Mouse (Mus musculus) forebrain, embryonic 16.5 days (tissue): ENCODE measurements at regions not wholly inside any gene's neighbourhood (a gene's known extent, or its start where the extent isn't known, plus 50 kb on each side); places are given as distances from the start of the nearest gene placed in this dataset.

ENCODE experiments used
- ATAC-seq: fragments of 200-750 bp; cut with Nextera tagmentation; 2 replicates; pipeline ENCODE4 v1.8.0; 2017; ENCODE audit warnings: mild to moderate bottlenecking, moderate library complexity
- H3K27ac ChIP-seq: fragments of 300-500 bp; sonication (generic); 2 replicates; pipeline ENCODE4 v1.5.1; 2014; ENCODE audit warnings: low read length, control low read depth
- H3K27me3 ChIP-seq: fragments of 300-500 bp; sonication (generic); replicated peaks from 2 replicates; pipeline ENCODE4 v1.6.1; 2014; ENCODE audit warnings: low read length; ENCODE audit not compliant: control insufficient read depth, insufficient read depth
- H3K36me3 ChIP-seq: fragments of 300-500 bp; sonication (generic); 2 replicates; pipeline ENCODE4 v1.6.1; 2014; ENCODE audit not compliant: control insufficient read depth, insufficient read depth
- H3K4me1 ChIP-seq: fragments of 300-500 bp; sonication (generic); replicated peaks from 2 replicates; pipeline ENCODE4 v1.6.1; 2014; ENCODE audit warnings: low read length; ENCODE audit not compliant: control insufficient read depth, insufficient read depth
- H3K4me2 ChIP-seq: fragments of 300-500 bp; sonication (generic); 2 replicates; pipeline ENCODE4 v1.6.1; 2014; ENCODE audit warnings: mild to moderate bottlenecking, low read length, control low read depth
- H3K4me3 ChIP-seq: fragments of 300-500 bp; sonication (generic); replicated peaks from 2 replicates; pipeline ENCODE4 v1.5.1; 2014; ENCODE audit warnings: mild to moderate bottlenecking, low read length, control low read depth
- H3K9ac ChIP-seq: fragments of 300-500 bp; sonication (generic); replicated peaks from 2 replicates; pipeline ENCODE4 v1.6.1; 2014; ENCODE audit warnings: low read depth, low read length, control low read depth
- H3K9me3 ChIP-seq: fragments of 300-500 bp; sonication (generic); 2 replicates; pipeline ENCODE4 v1.6.1; 2016; ENCODE audit warnings: low read length; ENCODE audit not compliant: control insufficient read depth
- WGBS: fragments of 180-500 bp; shearing (Covaris S2); extraction: QIAGEN DNeasy Blood & Tissue Kit; methylation state at CpG from one replicate; pipeline ENCODE4 v1.1.7; 2014; 5-methylcytosine and 5-hydroxymethylcytosine counted together

- Histone ChIP-seq H3K36me3 (no peaks in the 10 kb centered on the region), H3K9me3 (no peaks in the 10 kb centered on the region), H3K27me3 (no peaks in the 10 kb centered on the region), H3K4me1 (peaks cover 15% of the 10 kb centered on the region), H3K27ac (no peak overlapping the region), H3K4me3 (no peak overlapping the region), H3K9ac (0 out of 2 replicates have a peak overlapping the region, but pooled peaks have one; percentile 3), H3K4me2 (no peak overlapping the region)
- 0 out of 2 replicates have a peak, but pooled peaks have one; percentile 20 for ATAC-seq
- WGBS, result 6% methylated on average over 6 of the region's 6 CpGs
These were observed 70.0 kb upstream of the Glce start for GRCm38 (mm10) chr9:62192424-62192892.

GRCm38 (mm10) chr9:62190474-62190873 lies 68.0 kb upstream of the Glce start:
- no peaks in the 10 kb centered on the region for H3K27me3 ChIP-seq
- H3K4me2 ChIP-seq, result no peak overlapping the region
- H3K9ac ChIP-seq, result no peak overlapping the region
- H3K4me1 ChIP-seq, result peaks cover 15% of the 10 kb centered on the region
- no peaks in the 10 kb centered on the region for H3K9me3 ChIP-seq
- WGBS, result 25% methylated on average over 6 of the region's 6 CpGs
- no peak overlapping the region for H3K4me3 ChIP-seq
- H3K36me3 ChIP-seq, result no peaks in the 10 kb centered on the region
- peak; percentile 58; the same call in 1 of the 2 replicates for ATAC-seq
- H3K27ac ChIP-seq, result peak overlapping the region; percentile 5; the same call in 1 of the 2 replicates

GRCm38 (mm10) chr9:62188835-62189234 lies 66.4 kb upstream of the Glce start:
- Histone ChIP-seq H3K9me3 (no peaks in the 10 kb centered on the region), H3K27me3 (no peaks in the 10 kb centered on the region), H3K4me1 (peaks cover 15% of the 10 kb centered on the region), H3K4me2 (no peak overlapping the region), H3K4me3 (no peak overlapping the region), H3K36me3 (no peaks in the 10 kb centered on the region), H3K9ac (no peak overlapping the region), H3K27ac (no peak overlapping the region)
- 39% methylated on average over 6 of the region's 6 CpGs for WGBS
- ATAC-seq, result no peak

GRCm38 (mm10) chr9:62188379-62188778 lies 65.9 kb upstream of the Glce start:
- WGBS, result 27% methylated on average over 3 of the region's 3 CpGs
- Histone ChIP-seq H3K9ac (no peak overlapping the region), H3K9me3 (no peaks in the 10 kb centered on the region), H3K4me3 (no peak overlapping the region), H3K27me3 (no peaks in the 10 kb centered on the region), H3K36me3 (no peaks in the 10 kb centered on the region), H3K4me1 (peaks cover 15% of the 10 kb centered on the region), H3K27ac (no peak overlapping the region), H3K4me2 (no peak overlapping the region)
- ATAC-seq, result no peak

GRCm38 (mm10) chr9:62186886-62187285 lies 64.4 kb upstream of the Glce start:
- Histone ChIP-seq H3K9me3 (no peaks in the 10 kb centered on the region), H3K4me2 (no peak overlapping the region), H3K9ac (no peak overlapping the region), H3K36me3 (no peaks in the 10 kb centered on the region), H3K27ac (no peak overlapping the region), H3K4me1 (peaks cover 14% of the 10 kb centered on the region), H3K27me3 (no peaks in the 10 kb centered on the region), H3K4me3 (no peak overlapping the region)
- WGBS, result 54% methylated on average over 4 of the region's 4 CpGs
- no peak for ATAC-seq

- Histone ChIP-seq H3K4me2 (no peak overlapping the region), H3K9me3 (no peaks in the 10 kb centered on the region), H3K36me3 (no peaks in the 10 kb centered on the region), H3K4me1 (peaks cover 24% of the 10 kb centered on the region), H3K27ac (no peak overlapping the region), H3K9ac (no peak overlapping the region), H3K27me3 (no peaks in the 10 kb centered on the region), H3K4me3 (no peak overlapping the region)
- 47% methylated on average over 7 of the region's 7 CpGs for WGBS
- no peak for ATAC-seq
These were observed 63.2 kb upstream of the Glce start for GRCm38 (mm10) chr9:62185516-62186280.

GRCm38 (mm10) chr9:62181182-62181830 lies 58.9 kb upstream of the Glce start:
- peak; percentile 91 for ATAC-seq
- Histone ChIP-seq H3K27me3 (no peaks in the 10 kb centered on the region), H3K9ac (no peak overlapping the region), H3K9me3 (no peaks in the 10 kb centered on the region), H3K4me1 (peaks cover 19% of the 10 kb centered on the region), H3K4me2 (peak overlapping the region; percentile 16), H3K27ac (peak overlapping the region; percentile 74), H3K36me3 (no peaks in the 10 kb centered on the region), H3K4me3 (no peak overlapping the region)
- 9% methylated on average over 9 of the region's 9 CpGs for WGBS

GRCm38 (mm10) chr9:62180456-62181181 lies 58.2 kb upstream of the Glce start:
- ATAC-seq, result peak; percentile 49; the same call in 1 of the 2 replicates
- Histone ChIP-seq H3K9ac (no peak overlapping the region), H3K4me1 (peaks cover 19% of the 10 kb centered on the region), H3K4me2 (peak overlapping the region; percentile 16), H3K27ac (peak overlapping the region; percentile 74), H3K27me3 (no peaks in the 10 kb centered on the region), H3K9me3 (no peaks in the 10 kb centered on the region), H3K36me3 (no peaks in the 10 kb centered on the region), H3K4me3 (no peak overlapping the region)
- WGBS, result 34% methylated on average over 11 of the region's 11 CpGs

- H3K9me3 ChIP-seq, result no peaks in the 10 kb centered on the region
- ATAC-seq, result no peak
These were observed 52.2 kb upstream of the Glce start for GRCm38 (mm10) chr9:62174651-62175050.

More at GRCm38 (mm10) chr9:62174651-62175050, 52.2 kb upstream of the Glce start:
- no peak overlapping the region for H3K4me3 ChIP-seq
- 85% methylated on average over 7 of the region's 7 CpGs for WGBS
- H3K27ac ChIP-seq, result no peak overlapping the region
- H3K4me1 ChIP-seq, result no peaks in the 10 kb centered on the region
- H3K36me3 ChIP-seq, result no peaks in the 10 kb centered on the region
- no peak overlapping the region for H3K4me2 ChIP-seq
- H3K27me3 ChIP-seq, result no peaks in the 10 kb centered on the region
- H3K9ac ChIP-seq, result no peak overlapping the region
